Mouse (Mus musculus) lung, adult 2 months (tissue): Measurements from ENCODE around the gene Nlk.
"Not testable (repeated sequence)": the region's sequence is repeated elsewhere in the genome, so short reads cannot be mapped to it uniquely, and the experiment has no call there.

ENCODE experiments used
- CTCF ChIP-seq: fragments of 200-500 bp; IDR thresholded peaks from 2 replicates; pipeline ENCODE4 v1.5.1; 2011; ENCODE audit warnings: mild to moderate bottlenecking, low read length, control low read depth; ENCODE audit not compliant: insufficient read depth
- POLR2A ChIP-seq: fragments of 200-500 bp; IDR thresholded peaks from 2 replicates; pipeline ENCODE4 v1.6.1; 2011; ENCODE audit warnings: low read depth, mild to moderate bottlenecking, control low read depth, low read length, borderline replicate concordance; ENCODE audit errors: extremely low read depth

GRCm38 (mm10) chr11:78648405-78648804 is 48.8 kb downstream of the Nlk start:
- TF ChIP-seq POLR2A, CTCF: not testable (repeated sequence)
